Mouse (Mus musculus): ENCODE data around the gene Dab1.

Gene Dab1

DNA sequence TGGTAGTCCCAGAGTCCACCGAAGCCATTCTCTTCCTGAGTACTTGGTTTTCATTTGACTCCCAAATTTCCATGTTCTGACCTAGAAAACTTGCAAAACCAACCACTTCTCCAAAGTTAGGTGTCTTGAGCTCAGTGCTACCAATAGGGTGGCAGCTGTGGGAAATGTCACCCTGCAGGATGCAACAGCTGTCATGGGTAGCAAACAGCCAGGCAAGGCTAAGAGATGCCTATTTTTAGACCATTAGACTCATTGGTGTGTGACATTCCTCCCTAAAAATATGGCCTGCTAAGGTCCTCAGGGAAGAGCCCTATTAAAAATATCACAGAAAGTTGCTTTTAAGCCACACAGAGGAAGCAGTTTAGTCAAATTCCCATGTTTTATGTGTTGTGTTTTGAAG lies 829.0 kb downstream of the Dab1 start:
- DNase-seq (ENCODE audit: low spot score in 2 of 2), result no peak

DNA sequence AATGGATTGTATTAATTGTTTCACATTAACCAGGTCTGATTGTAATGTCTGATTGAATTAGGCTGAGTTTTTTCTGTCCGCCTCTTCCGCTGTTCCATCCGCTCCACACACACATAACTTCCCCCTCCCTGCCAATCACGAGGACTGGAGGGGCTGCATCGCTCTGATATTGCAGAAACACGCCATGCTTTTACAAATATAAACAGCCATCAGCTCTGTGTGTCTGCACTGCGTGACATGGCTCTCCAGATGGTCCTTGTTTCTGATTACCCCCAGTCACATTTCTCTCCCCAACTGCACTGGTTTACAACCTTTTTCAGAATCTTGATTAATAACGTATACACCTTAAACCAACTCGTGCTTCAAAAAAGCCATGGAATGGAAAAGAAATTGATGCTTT lies 831.5 kb downstream of the Dab1 start:
- DNase-seq (ENCODE audit: low spot score in 2 of 2), result no peak

DNA sequence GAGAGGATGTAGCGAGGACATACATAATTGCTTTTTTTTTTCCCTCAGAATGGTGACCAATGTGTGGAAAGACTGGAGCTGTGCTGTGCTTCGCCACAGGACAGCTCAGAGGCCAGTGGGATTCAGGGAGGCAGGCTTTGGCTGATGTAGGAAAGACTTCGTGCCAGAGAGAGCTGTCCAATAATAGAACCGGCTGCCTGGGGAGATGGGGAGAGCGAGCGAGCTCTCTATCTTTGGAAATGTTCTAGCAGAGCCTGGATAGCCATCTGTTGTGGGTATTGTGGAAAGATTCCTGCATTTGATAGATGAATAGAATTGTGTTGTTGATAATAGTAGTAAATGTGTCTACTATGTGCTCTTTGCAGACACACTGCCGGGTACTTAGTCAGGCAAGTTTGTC lies 833.4 kb downstream of the Dab1 start:
- DNase-seq (ENCODE audit: low spot score in 2 of 2), result no peak

DNA sequence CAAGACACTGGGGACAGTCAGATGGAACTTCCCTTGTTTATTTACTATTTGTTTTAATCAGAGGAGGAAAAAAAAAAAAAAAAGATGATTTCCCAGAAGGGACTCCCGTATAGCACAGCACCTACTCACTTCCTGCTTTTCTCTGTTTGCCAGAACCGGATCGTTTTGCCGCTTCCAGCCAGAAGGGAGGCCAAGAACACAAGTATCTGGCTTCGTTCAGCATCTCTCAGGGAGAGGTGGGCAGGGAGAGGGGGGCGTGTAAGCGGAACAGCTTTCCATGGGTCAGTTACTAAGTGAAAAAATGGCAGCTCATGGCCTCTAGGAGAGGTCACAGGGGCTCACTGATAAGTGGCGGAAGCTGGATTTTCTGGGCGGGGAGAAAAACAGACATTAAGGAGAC lies 836.0 kb downstream of the Dab1 start:
- no peak for DNase-seq (ENCODE audit: low spot score in 2 of 2)

DNA sequence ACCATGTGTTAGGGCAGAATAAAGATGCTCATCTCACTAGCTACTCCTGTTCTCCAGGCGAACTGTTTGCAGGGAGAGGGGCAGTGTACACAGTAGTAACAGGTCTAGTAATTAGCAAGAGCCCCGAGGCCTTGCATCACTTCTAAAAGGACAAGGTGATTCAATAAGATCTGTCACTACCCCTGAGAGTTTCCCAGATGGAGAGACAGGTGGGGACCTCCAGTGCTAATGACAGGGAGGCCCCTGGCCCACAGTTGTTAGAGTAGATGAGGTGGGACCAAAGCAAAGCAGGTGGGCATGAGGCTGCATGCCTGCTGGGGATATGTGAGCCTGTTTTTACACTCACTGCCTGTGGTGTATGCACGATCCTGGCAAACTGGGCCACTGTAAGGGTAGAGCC lies 836.6 kb downstream of the Dab1 start:
- no peak for DNase-seq (ENCODE audit: low spot score in 2 of 2)

DNA sequence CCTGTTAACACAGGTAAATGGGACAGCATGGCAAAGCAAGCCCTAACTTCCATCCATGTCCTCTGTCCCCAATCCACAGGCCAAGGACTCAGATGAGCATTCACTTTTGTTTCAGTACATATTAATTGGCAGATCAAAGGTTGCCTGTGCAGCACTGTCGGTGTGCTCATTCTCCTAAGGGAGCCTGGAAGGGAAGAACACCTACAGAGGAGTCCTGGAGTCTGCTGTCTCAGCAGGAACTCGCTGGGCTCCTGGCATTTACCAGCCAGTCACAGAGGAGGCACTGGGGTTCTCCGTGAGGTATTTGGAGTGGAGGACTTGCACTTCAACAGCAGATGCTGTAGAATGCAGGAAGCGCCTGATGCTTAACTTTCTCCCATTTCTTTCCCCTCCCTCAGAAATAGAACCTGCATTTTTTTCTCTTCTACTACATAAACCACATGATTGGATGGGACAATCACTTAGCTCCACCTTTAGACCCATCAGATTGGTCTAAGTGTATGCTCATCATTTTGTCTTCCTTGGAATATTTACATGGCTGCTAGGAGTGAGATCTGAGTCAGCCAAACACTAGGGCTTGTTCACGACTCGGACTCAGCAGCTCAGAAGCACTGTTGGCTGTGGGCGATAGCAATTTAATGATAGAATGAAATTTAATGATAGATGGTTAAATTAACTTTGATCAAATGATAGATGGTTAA lies 837.2 kb downstream of the Dab1 start:
- no peak for DNase-seq (ENCODE audit: low spot score in 2 of 2)

DNA sequence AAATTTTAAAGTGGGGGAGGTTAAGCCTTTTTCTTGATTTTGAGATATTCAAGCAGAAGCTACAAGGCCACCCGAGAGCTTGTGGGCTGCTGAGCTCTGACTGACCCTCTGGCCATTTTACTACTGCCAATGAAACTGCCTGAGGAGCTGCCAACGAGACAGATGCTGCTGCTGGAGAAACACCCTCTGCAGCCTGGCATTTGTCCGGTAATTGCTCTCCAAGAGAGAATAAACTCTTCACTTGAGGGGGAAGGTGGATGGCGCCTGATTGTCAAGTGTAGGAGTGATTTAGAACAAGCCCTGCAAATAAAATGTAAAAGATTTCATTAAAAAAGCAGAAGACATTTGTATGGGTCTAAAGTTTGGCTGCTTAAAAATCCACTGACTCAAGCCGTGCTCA lies 839.6 kb downstream of the Dab1 start:
- no peak for DNase-seq (ENCODE audit: low spot score in 2 of 2)

DNA sequence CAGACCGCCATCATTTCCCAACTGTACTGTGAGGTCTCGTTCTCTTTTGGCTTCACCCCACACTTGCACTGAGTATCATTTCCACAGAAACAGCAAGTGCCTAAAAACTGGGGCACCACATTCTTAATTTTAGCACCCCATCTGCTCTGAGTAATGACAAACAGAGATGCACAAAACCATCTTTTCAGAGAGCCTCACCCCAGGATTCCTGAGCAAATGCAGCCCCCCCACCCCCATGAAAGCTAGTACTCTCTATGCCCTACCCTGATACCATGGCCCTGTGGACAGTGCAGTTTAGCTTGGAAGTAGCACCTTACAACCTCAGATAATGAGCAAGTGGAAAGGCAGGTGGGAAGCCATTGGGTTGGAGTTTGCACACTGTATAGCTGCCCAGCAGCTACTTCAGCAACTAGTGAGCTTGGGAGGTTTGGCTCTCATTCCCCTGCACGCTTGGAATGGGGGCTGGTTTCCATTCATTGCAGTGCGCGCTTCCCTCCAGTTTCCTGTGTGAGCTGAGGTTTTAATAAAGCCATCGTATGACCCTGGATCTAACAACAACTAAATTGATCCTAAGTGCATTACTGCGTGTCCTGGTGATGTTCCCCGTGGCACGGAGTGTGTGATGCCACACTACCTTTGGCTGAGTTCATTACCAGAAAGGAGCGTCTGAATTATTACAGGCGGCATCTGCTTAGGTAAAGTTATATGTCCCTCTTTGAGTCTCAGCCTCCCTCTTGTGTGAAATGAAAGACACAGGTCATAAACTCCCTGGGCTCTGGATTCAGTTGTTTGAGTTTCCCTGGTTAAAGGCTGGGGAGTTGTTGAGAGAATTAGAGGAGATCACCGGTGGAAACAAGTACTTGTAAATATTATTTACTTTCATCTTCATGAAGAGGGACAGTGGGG lies 842.2 kb downstream of the Dab1 start:
- no peak for DNase-seq (ENCODE audit: low spot score in 2 of 2)

DNA sequence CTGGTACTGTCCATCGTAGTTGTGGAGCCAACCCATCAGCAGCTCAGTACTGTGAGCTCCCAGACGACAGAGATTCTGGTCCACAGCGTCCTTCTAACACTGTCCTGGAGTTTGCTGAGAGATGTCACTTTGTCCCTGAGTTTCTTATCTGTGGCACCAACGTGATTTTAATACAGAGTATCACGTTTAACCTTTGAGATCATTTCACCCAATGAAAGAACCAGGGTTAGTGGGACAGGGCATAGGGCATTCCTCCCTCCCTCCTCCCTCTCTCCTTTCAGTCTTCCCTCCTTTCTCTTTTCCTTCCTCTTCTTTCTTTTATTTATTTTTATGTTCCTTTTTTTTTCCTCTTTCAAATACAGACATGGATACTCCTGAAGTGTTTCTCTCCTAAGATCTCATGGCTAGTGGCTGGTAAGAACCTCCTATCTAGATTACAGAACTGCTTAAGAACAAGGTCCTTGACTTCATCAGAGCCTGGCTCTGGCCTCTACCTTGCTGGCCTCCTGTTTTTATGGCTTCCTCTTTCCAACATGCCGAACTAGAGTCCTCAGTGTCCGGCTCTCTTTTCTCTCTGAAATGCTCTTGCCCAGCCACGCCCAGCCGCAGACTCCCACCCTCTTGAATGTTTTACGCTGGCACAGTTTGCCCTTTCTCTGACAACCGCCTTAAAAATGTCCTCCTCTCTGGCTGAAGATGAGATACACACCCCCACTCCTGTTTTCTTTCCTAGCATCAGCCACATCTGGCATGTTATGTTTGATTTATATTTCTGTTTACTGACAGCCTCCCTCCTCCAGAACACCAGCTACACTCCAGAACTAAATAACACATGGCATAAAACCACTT lies 844.0 kb downstream of the Dab1 start:
- DNase-seq (ENCODE audit: low spot score in 2 of 2), result no peak

DNA sequence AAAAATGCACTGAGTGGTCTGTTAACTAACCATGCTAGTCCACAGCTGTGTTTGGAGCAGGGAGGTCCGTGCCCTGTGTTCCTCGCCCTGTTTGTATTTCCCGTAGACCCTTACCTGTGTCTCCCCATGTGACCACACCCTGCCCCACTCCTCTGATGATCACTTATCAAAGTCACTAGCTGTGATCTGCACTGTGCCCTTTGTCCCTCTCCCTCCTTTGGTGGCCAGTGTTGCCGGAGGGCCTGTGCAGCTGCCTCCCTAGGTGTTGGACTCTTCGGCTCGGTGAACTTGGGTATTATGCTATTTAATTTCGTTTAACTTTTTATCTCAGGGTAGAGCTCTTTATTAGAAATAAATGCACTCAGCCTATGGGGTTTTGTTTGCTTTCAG lies 844.6 kb downstream of the Dab1 start:
- no peak for DNase-seq (ENCODE audit: low spot score in 2 of 2)

DNA sequence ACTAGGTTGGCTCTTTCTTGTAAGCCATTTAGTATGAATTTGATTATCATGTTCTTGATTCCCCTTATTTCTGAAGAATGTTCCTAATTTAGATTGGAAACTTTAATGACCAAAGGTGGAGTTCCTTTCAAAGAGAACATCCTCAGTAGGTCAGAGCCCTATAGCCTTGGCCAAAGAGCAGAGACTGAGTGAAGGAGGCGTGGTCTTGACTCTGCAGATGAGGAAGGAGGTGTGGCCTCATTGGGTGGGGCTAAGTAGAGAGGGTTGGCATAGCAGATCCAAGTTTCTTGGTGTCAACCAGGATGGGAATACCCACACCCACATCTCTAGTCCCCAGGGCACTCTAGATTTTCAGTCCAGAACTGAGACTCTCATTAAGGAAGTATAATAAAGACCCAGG lies 846.4 kb downstream of the Dab1 start:
- no peak for DNase-seq (ENCODE audit: low spot score in 2 of 2)

DNA sequence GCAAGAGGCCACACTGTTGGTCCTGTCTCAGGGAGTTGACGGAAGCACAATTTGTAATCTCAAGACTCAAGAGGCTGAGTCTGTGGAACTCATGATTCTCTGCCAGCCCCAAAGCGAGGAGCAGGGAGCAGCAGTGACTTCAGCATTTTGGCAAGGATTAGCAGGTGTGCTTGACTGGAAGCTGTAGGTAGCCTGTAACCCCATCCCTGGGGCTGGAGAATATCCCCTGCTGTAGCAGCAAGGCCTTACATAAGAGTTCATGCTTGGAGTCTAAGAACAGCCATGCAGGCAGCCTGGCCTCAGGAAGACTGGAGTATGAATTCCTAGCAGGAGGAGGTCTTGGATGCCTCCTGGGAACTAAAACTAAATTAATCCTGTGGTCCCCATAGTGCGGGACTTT lies 849.5 kb downstream of the Dab1 start:
- no peak for DNase-seq (ENCODE audit: low spot score in 2 of 2)

DNA sequence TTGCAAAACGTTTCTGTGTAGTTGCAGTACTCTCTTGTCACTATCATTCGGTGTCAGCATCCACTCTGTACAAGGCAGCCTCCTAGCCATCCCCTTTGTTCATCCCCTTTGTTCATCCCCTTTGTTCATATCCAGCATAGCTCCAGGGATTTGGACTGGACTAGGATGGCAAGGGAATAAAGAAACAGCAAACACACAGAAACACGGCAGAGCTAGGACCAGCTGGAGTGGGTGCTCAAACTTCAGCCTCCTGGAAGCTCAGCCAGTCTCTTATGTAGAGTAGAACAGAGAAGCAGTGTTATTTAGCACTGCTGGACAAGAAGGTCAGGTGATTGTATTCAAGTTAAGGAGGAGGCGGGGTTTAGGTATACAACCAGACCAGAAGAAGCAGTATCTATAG lies 853.8 kb downstream of the Dab1 start:
- DNase-seq (ENCODE audit: low spot score in 2 of 2), result no peak

DNA sequence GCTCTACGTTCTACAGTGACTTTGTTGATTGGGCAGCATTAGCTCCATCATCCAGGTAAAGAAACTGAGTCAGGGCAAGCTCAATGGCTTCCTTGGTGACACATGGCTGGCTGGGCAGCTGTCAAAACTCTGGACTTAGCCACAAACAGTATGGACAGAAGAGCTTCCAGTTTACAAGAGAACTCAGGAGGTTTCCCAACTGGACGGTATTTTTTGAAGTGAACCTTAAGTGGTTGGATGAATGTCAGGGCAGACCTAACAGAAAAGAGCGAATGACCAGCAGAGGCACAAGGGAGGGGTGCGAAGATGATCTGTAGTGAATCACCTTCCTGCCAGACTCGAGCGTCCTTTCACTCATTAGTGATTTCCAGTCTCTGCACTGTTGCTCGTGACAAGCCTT lies 857.7 kb downstream of the Dab1 start:
- no peak for DNase-seq (ENCODE audit: low spot score in 2 of 2)

DNA sequence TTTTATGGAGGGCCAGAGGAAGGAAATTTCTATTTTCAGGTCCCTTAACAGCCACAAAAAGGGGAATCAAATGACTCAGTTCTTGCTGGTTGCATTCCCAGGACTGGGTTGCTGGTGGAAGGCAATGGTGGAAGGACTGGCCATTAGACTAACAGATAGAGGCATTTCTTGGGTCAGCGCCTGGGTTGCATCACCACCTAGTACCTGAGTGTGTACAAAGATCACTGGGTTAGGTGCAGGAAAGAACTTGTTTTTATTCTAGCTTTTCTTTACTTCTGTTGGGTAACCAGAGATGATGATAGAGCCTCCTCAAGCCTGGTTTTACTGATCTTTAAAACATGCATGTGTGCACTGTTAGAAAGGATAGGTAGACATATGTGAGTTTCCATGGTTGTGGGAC lies 864.8 kb downstream of the Dab1 start:
- no peak for DNase-seq (ENCODE audit: low spot score in 2 of 2)

DNA sequence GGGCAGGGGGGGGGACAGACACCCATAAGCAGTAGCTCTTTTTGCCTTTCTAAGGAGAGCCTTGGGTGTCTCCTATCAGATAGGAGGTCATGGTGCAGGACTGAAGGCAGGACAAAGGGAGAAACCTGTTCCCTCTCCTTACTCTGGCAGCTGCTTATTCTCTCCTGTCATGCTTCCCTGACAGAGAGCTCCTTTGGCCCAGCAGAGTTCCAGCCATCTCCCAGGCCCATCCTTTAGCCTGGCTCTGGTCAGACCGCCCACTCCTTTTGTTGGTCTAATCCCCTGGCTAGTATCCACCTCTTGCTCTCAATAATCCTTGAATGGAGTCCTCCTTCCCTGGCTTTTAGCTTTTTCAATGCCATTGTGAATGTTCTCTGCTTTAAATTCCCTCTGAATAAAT lies 878.1 kb downstream of the Dab1 start:
- no peak for DNase-seq (ENCODE audit: low spot score in 2 of 2)

DNA sequence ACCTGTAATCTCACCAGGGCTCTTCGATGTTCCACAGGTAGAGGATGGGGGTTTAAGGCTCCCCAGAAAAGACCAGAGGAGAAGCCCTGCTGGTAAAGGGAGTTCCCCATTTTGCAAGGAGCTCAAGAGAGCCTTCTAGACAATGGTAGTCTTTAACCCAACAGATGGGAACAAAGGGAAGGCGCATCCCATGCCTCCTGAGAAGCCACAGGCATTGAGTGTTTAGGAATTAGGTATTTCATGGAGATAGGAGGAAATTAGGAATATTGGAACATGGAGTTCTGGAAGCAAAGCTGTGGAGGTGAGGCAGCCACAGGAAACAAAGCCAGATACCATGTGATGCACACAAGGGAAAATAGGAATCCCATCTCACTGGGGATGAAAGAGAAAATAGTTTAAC lies 881.0 kb downstream of the Dab1 start:
- DNase-seq (ENCODE audit: low spot score in 2 of 2), result no peak

DNA sequence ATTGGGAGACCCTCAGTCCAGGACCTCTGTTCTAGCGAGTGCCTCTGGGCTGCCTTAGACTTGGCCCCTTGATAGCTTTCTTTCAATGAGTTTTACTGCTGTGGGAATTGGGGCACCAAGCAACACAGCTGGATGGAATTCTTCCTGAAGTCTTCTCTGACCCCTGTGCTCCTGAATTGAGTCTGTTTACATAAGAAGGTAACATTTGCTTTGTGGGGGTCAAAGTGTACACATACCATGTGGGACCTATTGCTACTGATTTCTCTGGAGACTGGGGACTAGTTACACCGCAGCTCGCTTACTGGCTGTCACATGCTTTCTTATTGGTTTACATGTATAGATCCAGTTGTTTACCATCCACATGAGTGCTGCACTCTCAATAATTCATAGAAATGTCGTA lies 881.5 kb downstream of the Dab1 start:
- DNase-seq (ENCODE audit: low spot score in 2 of 2), result no peak

DNA sequence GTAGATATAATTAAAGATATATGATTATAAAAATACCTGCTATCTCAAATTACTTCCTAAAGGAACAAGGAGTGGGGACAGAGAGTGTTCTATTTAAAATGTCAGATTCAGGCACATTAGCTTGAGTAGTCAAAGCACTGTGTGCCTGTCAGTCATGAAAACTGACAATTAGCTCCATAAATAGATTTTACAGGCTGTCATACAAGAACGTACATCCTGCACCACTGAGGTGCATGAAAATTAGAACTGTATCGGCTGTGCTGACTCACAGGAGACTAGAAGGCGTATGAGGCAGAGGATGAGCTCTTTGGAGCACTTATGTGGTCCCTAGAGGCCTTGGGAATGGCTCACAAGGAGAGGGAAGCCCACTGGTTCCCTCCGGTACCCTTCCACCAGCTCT lies 882.1 kb downstream of the Dab1 start:
- DNase-seq (ENCODE audit: low spot score in 2 of 2), result no peak

DNA sequence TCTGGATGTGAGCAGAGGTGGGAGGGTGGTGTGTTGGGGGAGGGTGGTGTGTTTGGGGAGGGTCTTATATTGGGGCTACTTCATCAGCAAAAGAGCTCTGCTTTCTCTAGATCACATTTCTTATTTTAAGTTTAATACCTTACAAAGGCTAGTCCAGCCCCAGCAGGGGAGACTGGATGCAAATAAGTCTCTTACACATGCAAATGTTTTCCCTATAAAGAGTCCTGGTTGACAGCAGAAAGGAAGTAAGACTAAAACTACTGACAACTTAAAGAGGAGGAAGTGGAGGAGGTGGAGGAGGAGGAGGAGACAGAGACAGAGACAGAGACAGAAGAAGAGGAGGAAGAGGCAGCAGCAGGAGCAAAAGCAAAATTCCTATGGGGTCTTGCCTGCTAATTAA lies 885.8 kb downstream of the Dab1 start:
- DNase-seq (ENCODE audit: low spot score in 2 of 2), result no peak

DNA sequence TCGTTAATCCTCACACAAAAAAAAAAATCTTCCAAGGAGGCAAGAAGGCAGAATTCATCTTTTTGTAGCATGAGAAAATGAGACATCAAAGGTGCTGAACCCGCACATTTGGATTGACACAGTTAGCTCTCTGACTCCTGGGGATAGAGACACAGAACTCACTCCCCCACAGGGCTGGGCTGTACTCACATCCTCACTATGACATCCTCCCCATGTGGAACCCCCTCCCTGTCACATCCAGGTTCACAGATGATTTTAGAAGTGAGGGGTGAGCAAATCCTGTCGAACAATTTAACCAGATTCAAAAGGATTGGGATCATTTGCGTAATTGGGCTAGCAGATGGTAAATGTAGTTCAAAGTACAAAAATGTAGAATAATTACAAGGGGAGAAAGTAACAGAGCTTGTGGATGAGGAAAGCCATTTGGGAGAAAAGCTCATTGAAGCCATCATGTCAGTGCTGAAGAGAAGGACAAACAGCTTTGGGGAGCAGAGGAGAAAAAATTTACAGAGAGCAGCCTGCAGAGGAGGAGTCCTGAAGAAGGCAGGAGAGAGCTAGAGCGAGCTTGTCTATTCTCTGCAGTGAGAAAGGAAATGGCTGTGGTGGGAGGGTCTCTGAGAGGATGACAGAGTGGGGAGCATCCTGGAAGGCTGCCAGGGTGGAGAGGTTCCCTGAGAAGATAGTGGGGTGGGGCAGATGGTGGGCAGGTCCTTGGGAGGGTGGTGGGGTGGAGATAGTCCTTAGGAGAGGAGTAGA lies 890.2 kb downstream of the Dab1 start:
- no peak for DNase-seq (ENCODE audit: low spot score in 2 of 2)

DNA sequence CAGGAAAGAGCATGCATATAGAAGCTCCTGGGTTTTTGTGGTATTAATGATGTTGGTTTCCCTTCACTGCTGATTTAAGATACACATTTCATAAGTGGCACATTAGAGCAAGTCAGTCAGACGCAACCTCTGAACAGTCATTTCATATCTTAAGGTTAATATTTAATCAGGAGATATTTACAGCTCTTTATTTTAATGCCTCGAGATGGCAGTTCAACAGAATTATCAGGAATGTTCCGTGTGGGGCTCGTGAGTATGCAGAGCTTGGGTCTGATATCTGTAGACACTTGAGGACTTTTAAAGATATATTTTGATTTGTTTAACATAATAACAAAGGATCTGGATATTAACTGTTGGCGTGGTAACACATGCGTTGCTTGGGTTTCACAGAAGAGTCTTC lies 892.7 kb downstream of the Dab1 start:
- no peak for DNase-seq (ENCODE audit: low spot score in 2 of 2)
